Mouse (Mus musculus): ENCODE measurements around the gene Nol11. TPM values are rescaled to one million over a fixed set of nuclear protein-coding genes. Genes with fewer than 3 reads are reported as not detected.

Nol11 gene
- polyA plus RNA-seq, 1 experiment: 93.7 TPM

DNA sequence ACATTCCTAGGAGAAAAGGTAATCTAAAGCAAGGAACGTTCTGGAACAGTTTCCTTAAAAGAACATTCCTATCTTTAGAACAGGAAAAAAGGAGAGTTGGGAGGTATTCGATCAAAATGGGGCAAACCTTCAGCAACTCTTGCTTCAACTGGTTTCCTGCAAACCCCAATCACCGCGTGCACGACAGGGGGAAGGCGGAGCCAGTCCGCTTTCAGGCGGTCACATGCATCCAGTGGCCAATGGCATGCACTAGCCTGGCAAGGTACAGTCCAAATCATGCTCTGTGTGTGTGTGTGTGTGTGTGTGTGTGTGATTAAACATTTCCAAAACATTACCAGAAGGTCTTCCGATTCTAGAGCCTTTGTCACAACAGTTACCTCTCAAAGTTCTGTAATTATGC lies 25.9 kb upstream of the Nol11 start:
- H3K4me3 ChIP-seq (ENCODE audit: low read depth, low read length): no peak overlapping the region
- H3K36me3 ChIP-seq (ENCODE audit: control insufficient read depth, insufficient read depth, low read length, poor library complexity, severe bottlenecking): peaks cover 9% of the 10 kb centered on the region; the same call in 1 of the 2 replicates
- H3K9ac ChIP-seq (ENCODE audit: low read depth, poor library complexity, severe bottlenecking): no peak overlapping the region
- H3K27ac ChIP-seq (ENCODE audit: insufficient read depth, low read length): no peak overlapping the region
- no peaks in the 10 kb centered on the region for H3K9me3 ChIP-seq (replicated peaks; ENCODE audit: control insufficient read depth, insufficient read depth, low read length, poor library complexity, severe bottlenecking)
- TF ChIP-seq POLR2A (IDR thresholded peaks at IDR 0.05; ENCODE audit: insufficient read depth, low read length): no peak
- no peaks in the 10 kb centered on the region for H3K27me3 ChIP-seq (ENCODE audit: control insufficient read depth, insufficient read depth, low read length, poor library complexity, severe bottlenecking)
- H3K4me1 ChIP-seq (ENCODE audit: control insufficient read depth, insufficient read depth, low read length): peaks cover 3% of the 10 kb centered on the region

DNA sequence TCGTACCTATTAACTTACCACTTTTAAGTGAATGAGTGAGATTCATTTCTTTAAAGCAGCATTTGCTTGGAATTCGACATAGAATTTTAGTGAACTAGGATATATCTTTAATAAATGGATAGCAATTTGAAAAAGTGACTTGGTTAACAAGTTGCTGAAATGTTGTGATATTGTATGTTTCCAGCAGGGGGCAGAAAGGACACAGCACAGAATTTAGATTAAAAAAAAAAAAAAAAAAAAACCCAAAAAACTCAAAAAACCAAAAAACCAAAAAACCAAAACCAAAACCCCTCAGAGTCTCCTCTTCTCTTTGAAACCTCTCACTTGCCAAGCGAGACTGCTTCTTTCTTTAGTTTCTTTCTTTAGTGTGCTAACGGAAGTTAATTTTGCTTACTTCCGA lies 24.6 kb upstream of the Nol11 start:
- TF ChIP-seq EP300 (IDR thresholded peaks at IDR 0.05; ENCODE audit: insufficient read depth, low read depth, low read length): no peak
- no peak for TF ChIP-seq CTCF (IDR thresholded peaks at IDR 0.05; ENCODE audit: low read depth, low read length)
- no peak for TF ChIP-seq POLR2A (IDR thresholded peaks at IDR 0.05; ENCODE audit: insufficient read depth, low read length)
- Histone ChIP-seq H3K27ac (ENCODE audit: insufficient read depth, low read length) (no peak overlapping the region), H3K9me3 (replicated peaks; ENCODE audit: control insufficient read depth, insufficient read depth, low read length, poor library complexity, severe bottlenecking) (no peaks in the 10 kb centered on the region), H3K4me1 (ENCODE audit: control insufficient read depth, insufficient read depth, low read length) (peaks cover 3% of the 10 kb centered on the region), H3K27me3 (ENCODE audit: control insufficient read depth, insufficient read depth, low read length, poor library complexity, severe bottlenecking) (no peaks in the 10 kb centered on the region), H3K36me3 (ENCODE audit: control insufficient read depth, insufficient read depth, low read length, poor library complexity, severe bottlenecking) (peaks cover 4% of the 10 kb centered on the region; the same call in 1 of the 2 replicates), H3K9ac (ENCODE audit: low read depth, poor library complexity, severe bottlenecking) (no peak overlapping the region), H3K4me3 (ENCODE audit: low read depth, low read length) (no peak overlapping the region)

DNA sequence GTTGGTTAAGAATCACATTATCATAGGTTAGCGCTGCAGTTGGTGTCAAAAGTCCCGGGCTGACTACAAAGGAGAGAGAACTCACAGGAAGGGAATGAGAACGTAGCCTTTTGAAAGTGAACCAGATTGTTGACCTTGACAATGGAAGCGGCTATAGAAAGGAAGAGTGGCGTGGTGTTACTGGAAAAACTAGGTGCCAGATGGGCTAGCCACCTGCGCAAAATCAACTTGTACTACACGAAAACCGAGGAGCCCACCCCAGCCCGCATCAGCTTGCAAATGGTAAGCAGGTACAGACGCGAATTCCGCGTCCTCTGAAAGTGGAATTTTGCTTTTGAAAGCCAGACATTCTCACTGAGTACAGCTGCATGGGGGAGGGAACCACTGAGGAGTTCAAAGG lies 20.6 kb upstream of the Nol11 start:
- Histone ChIP-seq H3K4me3 (ENCODE audit: low read depth, low read length) (no peak overlapping the region), H3K9me3 (replicated peaks; ENCODE audit: control insufficient read depth, insufficient read depth, low read length, poor library complexity, severe bottlenecking) (no peaks in the 10 kb centered on the region), H3K36me3 (ENCODE audit: control insufficient read depth, insufficient read depth, low read length, poor library complexity, severe bottlenecking) (peaks cover 4% of the 10 kb centered on the region; the same call in 1 of the 2 replicates), H3K27me3 (ENCODE audit: control insufficient read depth, insufficient read depth, low read length, poor library complexity, severe bottlenecking) (no peaks in the 10 kb centered on the region), H3K9ac (ENCODE audit: low read depth, poor library complexity, severe bottlenecking) (no peak overlapping the region), H3K4me1 (ENCODE audit: control insufficient read depth, insufficient read depth, low read length) (peaks cover 3% of the 10 kb centered on the region), H3K27ac (ENCODE audit: insufficient read depth, low read length) (0 out of 2 replicates have a peak overlapping the region, but pooled peaks have one; percentile 17)
- TF ChIP-seq EP300 (IDR thresholded peaks at IDR 0.05; ENCODE audit: insufficient read depth, low read depth, low read length): peak; percentile 90
- TF ChIP-seq POLR2A (IDR thresholded peaks at IDR 0.05; ENCODE audit: insufficient read depth, low read length): no peak

DNA sequence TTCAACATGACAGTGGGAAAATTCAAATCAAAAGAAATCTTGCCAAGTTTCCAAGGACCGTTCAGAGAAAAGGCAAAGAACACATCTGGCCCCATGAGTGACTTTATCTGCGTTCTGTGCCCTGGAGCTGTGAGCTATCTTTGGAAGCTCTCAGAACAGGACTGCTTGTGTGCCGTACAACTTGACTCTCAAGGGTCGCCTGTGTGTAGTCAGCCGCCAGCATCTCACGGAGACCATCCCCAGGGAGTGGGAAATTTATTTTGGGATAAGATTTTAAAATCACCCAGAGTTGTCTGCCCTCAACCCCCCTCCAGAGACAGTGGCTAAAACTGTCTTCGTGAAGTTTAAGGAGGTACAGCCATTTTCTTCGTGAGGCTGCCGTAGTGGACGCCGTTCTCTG lies 12.6 kb upstream of the Nol11 start:
- H3K27me3 ChIP-seq (ENCODE audit: control insufficient read depth, insufficient read depth, low read length, poor library complexity, severe bottlenecking): no peaks in the 10 kb centered on the region
- H3K9ac ChIP-seq (ENCODE audit: low read depth, poor library complexity, severe bottlenecking): no peak overlapping the region
- no peak overlapping the region for H3K4me3 ChIP-seq (ENCODE audit: low read depth, low read length)
- no peak overlapping the region for H3K27ac ChIP-seq (ENCODE audit: insufficient read depth, low read length)
- no peaks in the 10 kb centered on the region for H3K4me1 ChIP-seq (ENCODE audit: control insufficient read depth, insufficient read depth, low read length)
- TF ChIP-seq EP300 (IDR thresholded peaks at IDR 0.05; ENCODE audit: insufficient read depth, low read depth, low read length) (no peak), CTCF (IDR thresholded peaks at IDR 0.05; ENCODE audit: low read depth, low read length) (no peak), POLR2A (IDR thresholded peaks at IDR 0.05; ENCODE audit: insufficient read depth, low read length) (no peak)
- H3K36me3 ChIP-seq (ENCODE audit: control insufficient read depth, insufficient read depth, low read length, poor library complexity, severe bottlenecking): no peaks in the 10 kb centered on the region
- peaks cover 4% of the 10 kb centered on the region; the same call in 1 of the 2 replicates for H3K9me3 ChIP-seq (replicated peaks; ENCODE audit: control insufficient read depth, insufficient read depth, low read length, poor library complexity, severe bottlenecking)

DNA sequence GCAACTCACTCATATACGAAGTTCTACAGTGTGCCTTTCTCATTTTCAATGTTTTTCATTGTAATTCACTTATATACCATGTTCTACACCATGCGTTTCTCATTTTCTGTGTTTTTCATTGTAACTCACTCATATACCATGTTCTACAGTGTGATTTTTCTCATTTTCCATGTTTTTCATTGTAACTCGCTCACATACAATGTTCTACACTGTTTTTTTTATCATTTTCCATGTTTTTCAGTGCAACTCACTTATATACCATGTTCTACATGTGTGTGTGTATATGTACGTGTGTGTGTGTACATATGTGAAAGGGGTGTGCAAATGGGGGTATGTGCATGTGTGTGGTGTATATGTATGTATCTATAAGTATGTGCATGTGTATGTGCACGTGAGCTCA lies 10.1 kb upstream of the Nol11 start:
- H3K4me1 ChIP-seq (ENCODE audit: control insufficient read depth, insufficient read depth, low read length): peaks cover 3% of the 10 kb centered on the region
- no peak overlapping the region for H3K9ac ChIP-seq (ENCODE audit: low read depth, poor library complexity, severe bottlenecking)
- TF ChIP-seq EP300 (IDR thresholded peaks at IDR 0.05; ENCODE audit: insufficient read depth, low read depth, low read length) (no peak), CTCF (IDR thresholded peaks at IDR 0.05; ENCODE audit: low read depth, low read length) (no peak), POLR2A (IDR thresholded peaks at IDR 0.05; ENCODE audit: insufficient read depth, low read length) (no peak)
- H3K9me3 ChIP-seq (replicated peaks; ENCODE audit: control insufficient read depth, insufficient read depth, low read length, poor library complexity, severe bottlenecking): peaks cover 4% of the 10 kb centered on the region; the same call in 1 of the 2 replicates
- no peak overlapping the region for H3K4me3 ChIP-seq (ENCODE audit: low read depth, low read length)
- H3K36me3 ChIP-seq (ENCODE audit: control insufficient read depth, insufficient read depth, low read length, poor library complexity, severe bottlenecking): no peaks in the 10 kb centered on the region
- H3K27me3 ChIP-seq (ENCODE audit: control insufficient read depth, insufficient read depth, low read length, poor library complexity, severe bottlenecking): no peaks in the 10 kb centered on the region
- no peak overlapping the region for H3K27ac ChIP-seq (ENCODE audit: insufficient read depth, low read length)

DNA sequence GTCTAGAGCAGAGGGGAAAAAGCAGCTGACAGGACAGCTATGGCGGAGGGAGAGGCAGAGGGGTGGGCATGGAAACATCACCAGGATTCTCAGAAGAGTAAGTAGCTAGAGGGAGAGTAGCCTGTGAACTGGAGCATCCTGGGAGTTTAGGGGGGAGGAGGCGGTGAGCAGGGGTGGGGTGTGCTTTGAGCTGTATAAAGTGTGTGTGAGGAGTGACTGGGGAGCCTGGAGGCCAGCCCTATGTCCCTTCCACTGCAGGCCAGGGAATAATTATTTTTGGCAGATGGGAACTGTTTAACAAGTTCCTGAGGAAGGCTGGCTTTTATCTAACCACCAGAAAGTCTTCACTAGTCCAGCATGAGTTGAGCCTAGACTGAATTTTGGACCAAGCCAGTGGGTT lies 6.2 kb upstream of the Nol11 start:
- Histone ChIP-seq H3K9ac (ENCODE audit: low read depth, poor library complexity, severe bottlenecking) (peak overlapping the region; percentile 11; the same call in 1 of the 2 replicates), H3K36me3 (ENCODE audit: control insufficient read depth, insufficient read depth, low read length, poor library complexity, severe bottlenecking) (no peaks in the 10 kb centered on the region)
- TF ChIP-seq EP300 (IDR thresholded peaks at IDR 0.05; ENCODE audit: insufficient read depth, low read depth, low read length) (no peak), POLR2A (IDR thresholded peaks at IDR 0.05; ENCODE audit: insufficient read depth, low read length) (no peak), CTCF (IDR thresholded peaks at IDR 0.05; ENCODE audit: low read depth, low read length) (no peak)

More for the DNA sequence above, 6.2 kb upstream of the Nol11 start:
- Histone ChIP-seq H3K4me1 (ENCODE audit: control insufficient read depth, insufficient read depth, low read length) (peaks cover 3% of the 10 kb centered on the region), H3K9me3 (replicated peaks; ENCODE audit: control insufficient read depth, insufficient read depth, low read length, poor library complexity, severe bottlenecking) (no peaks in the 10 kb centered on the region), H3K27ac (ENCODE audit: insufficient read depth, low read length) (no peak overlapping the region), H3K27me3 (ENCODE audit: control insufficient read depth, insufficient read depth, low read length, poor library complexity, severe bottlenecking) (no peaks in the 10 kb centered on the region), H3K4me3 (ENCODE audit: low read depth, low read length) (no peak overlapping the region)

Data from ES-Bruce4 (cell line).